In genomic region chr2:84511508-84511907, GRCm38 (mm10) we compare ENCODE assay signal across 26 mouse cellular contexts. TPM values are rescaled to one million over a fixed set of nuclear protein-coding genes. Genes with fewer than 3 reads are reported as not detected.
DNase-seq lines count a peak whose midpoint lies in the region; ATAC-seq and TF ChIP-seq lines count a peak whose summit lies in the region.
"Had no signal": no experiment of that assay in that cellular context is flagged by ENCODE, and none has a peak within 500 bp of the region (broad histone marks: within the 10 kb centered on the region; RNA-seq: fewer than 3 reads in every experiment).

No protein-coding gene starts in this region.

- H3K4me1 ChIP-seq in heart, embryonic 10.5 days = no peaks in the 10 kb centered on the region
- no peaks in the 10 kb centered on the region; the same call in 1 of the 2 replicates for H3K4me1 ChIP-seq in lung, adult 2 months (ENCODE audit: control insufficient read depth, insufficient read depth, low read length)
- H3K4me1 ChIP-seq: embryonic facial prominence, embryonic 10.5 days; embryonic facial prominence, embryonic 13.5 days; forebrain, embryonic 12.5 days; forebrain, embryonic 15.5 days; hindbrain, embryonic 10.5 days; hindbrain, embryonic 13.5 days had no signal

- H3K27ac ChIP-seq in heart, embryonic 10.5 days = no peak overlapping the region
- H3K27ac ChIP-seq: embryonic facial prominence, embryonic 10.5 days; embryonic facial prominence, embryonic 13.5 days; forebrain, embryonic 12.5 days; forebrain, embryonic 15.5 days; gastrocnemius, adult 2 months; heart, adult 2 months; hindbrain, embryonic 10.5 days; hindbrain, embryonic 13.5 days had no signal

- peak; percentile 59 for ATAC-seq in CD4-positive, CD25-positive, alpha-beta regulatory T cell, adult 4 months
- ATAC-seq in activated CD4-positive, CD25-positive, alpha-beta regulatory T cell, adult 4 months = peak; percentile 50
- peak; percentile 44 for ATAC-seq in inflammation-experienced regulatory T-cells, adult 6 months
- ATAC-seq in megakaryocyte, adult 5-6 weeks (ENCODE audit: poor library complexity, severe bottlenecking) = no peak
- ATAC-seq: forebrain, embryonic 15.5 days; hindbrain, embryonic 16.5 days; intestine, postnatal 0 days had no signal

- no peaks in the 10 kb centered on the region for H3K9me3 ChIP-seq in heart, embryonic 10.5 days
- H3K9me3 ChIP-seq: embryonic facial prominence, embryonic 13.5 days; forebrain, embryonic 12.5 days; forebrain, embryonic 15.5 days; hindbrain, embryonic 10.5 days; hindbrain, embryonic 13.5 days had no signal

- no peak for TF ChIP-seq CTCF in lung, adult 2 months (IDR thresholded peaks at IDR 0.05; ENCODE audit: insufficient read depth, low read length)

- no peaks in the 10 kb centered on the region for H3K27me3 ChIP-seq in heart, embryonic 10.5 days (ENCODE audit: insufficient read depth, poor library complexity, severe bottlenecking)
- H3K27me3 ChIP-seq: embryonic facial prominence, embryonic 13.5 days; forebrain, embryonic 12.5 days; forebrain, embryonic 15.5 days; hindbrain, embryonic 13.5 days had no signal

- H3K4me3 ChIP-seq in heart, embryonic 10.5 days = no peak overlapping the region
- H3K4me3 ChIP-seq in lung, adult 2 months (replicated peaks; ENCODE audit: extremely low read depth, low read depth, low read length) = no peak overlapping the region
- H3K4me3 ChIP-seq: embryonic facial prominence, embryonic 10.5 days; embryonic facial prominence, embryonic 13.5 days; erythroblast, embryonic 14.5 days; forebrain, embryonic 12.5 days; forebrain, embryonic 15.5 days; gastrocnemius, adult 2 months; heart, adult 2 months; hindbrain, embryonic 10.5 days; hindbrain, embryonic 13.5 days had no signal

- no peak for TF ChIP-seq POLR2A in lung, adult 2 months (IDR thresholded peaks at IDR 0.05; ENCODE audit: borderline replicate concordance, extremely low read depth, low read depth, low read length)

- 0 out of 2 replicates have a peak, but pooled peaks cover 3% of the 10 kb centered on the region for H3K36me3 ChIP-seq in heart, embryonic 10.5 days
- H3K36me3 ChIP-seq: embryonic facial prominence, embryonic 13.5 days; forebrain, embryonic 12.5 days; forebrain, embryonic 15.5 days; hindbrain, embryonic 13.5 days had no signal

- DNase-seq in heart, embryonic 10.5 days (ENCODE audit: low spot score) = peak; percentile 46
- no peak for DNase-seq in heart, adult 18-20 months
- no peak for DNase-seq in cerebellum, postnatal 36 days
- no peak for DNase-seq in lung, adult 2 months
- DNase-seq: adrenal gland, adult 8-10 months; adrenal gland, postnatal 25 days; cerebellum, adult 18-20 months; cerebellum, adult 9-10 months; cerebellum, postnatal 14 days; embryo, embryonic 11 days; gastrocnemius, adult 2 months; gastrocnemius, postnatal 14 days; heart, adult 2 months had no signal

- 67% methylated on average over 2 of the region's 2 CpGs for WGBS in heart, embryonic 10.5 days
- WGBS in lung, adult 2 months = 60% methylated on average over 2 of the region's 2 CpGs

RNA-seq across cellular contexts. Expression of gene Tfpi, which starts 34.9 kb away (rescaled TPM):
- 56.5 and 68.8 TPM in 2 replicates for polyA plus RNA-seq in heart, embryonic 10.5 days (2016; fragmentation: Nextera tagmentation; extraction: Ambion mirVana)
- 10 to 100 TPM; 48.7 to 70.1 TPM for total RNA-seq in heart, adult 18-20 months (2021)
- 1 to 10 TPM; 3.9 to 6.5 TPM for polyA plus RNA-seq in CD4-positive, CD25-positive, alpha-beta regulatory T cell, adult 4 months (2017; shearing (Covaris generic))
- 1 to 10 TPM; 1.4 to 6.1 TPM for polyA plus RNA-seq in activated CD4-positive, CD25-positive, alpha-beta regulatory T cell, adult 4 months (2017; shearing (Covaris generic))
- polyA plus RNA-seq in inflammation-experienced regulatory T-cells, adult 6 months (2017; shearing (Covaris generic)) = 1 to 10 TPM; 1.6 to 4.9 (median 4.2) TPM
- total RNA-seq in megakaryocyte, adult 5-6 weeks (2015) = 7.0 and 8.3 TPM in 2 replicates
- total RNA-seq in megakaryocyte, adult 5-6 weeks (2017) = 7.5 and 8.4 TPM in 2 replicates
- polyA plus RNA-seq in lung, adult 2 months (2012; rRNA removed) = 6.2 and 10.5 TPM in 2 replicates
- polyA plus RNA-seq: erythroblast, embryonic 14.5 days had no signal
